Mouse (Mus musculus) adrenal gland, postnatal 14 days (tissue): ENCODE results near the gene Sufu. TPM values are rescaled to one million over a fixed set of nuclear protein-coding genes. Genes with fewer than 3 reads are reported as not detected.

Source experiments
- DNase-seq: peaks from one replicate; pipeline ENCODE4 v3.0.0; 2021; ENCODE audit warnings: mixed read lengths
- total RNA-seq: library from RNA; stranded (reverse); gene quantifications from 2 replicates; pipeline ENCODE4 v1.2.3, GENCODE M21; 2021

The Sufu gene
- total RNA-seq, 1 experiment from 2014 or later = 19.0 TPM

- DNase-seq = no peak
Observed at GRCm38 (mm10) chr19:46394712-46395108, 2.0 kb upstream of the Sufu start.

GRCm38 (mm10) chr19:46395109-46396009 lies 1.3 kb upstream of the Sufu start, which contains the start of gene Actr1a:
Gene Actr1a (minus strand): TSS chr19:46395748.
- DNase-seq = peak; percentile 98

- DNase-seq = no peak
Observed at GRCm38 (mm10) chr19:46396109-46396508, 587 bp upstream of the Sufu start.

- DNase-seq = no peak
Observed at GRCm38 (mm10) chr19:46397436-46398001, 823 bp downstream of the Sufu start.

GRCm38 (mm10) chr19:46398401-46398800 lies 1.7 kb downstream of the Sufu start:
- DNase-seq = no peak

- DNase-seq = no peak
Observed at GRCm38 (mm10) chr19:46399372-46399771, 2.7 kb downstream of the Sufu start.

- DNase-seq = no peak
Observed at GRCm38 (mm10) chr19:46399886-46400285, 3.2 kb downstream of the Sufu start.

GRCm38 (mm10) chr19:46400558-46400957 lies 3.9 kb downstream of the Sufu start:
- no peak for DNase-seq

GRCm38 (mm10) chr19:46404030-46404429 lies 7.3 kb downstream of the Sufu start:
- DNase-seq = no peak

- no peak for DNase-seq
Observed at GRCm38 (mm10) chr19:46406592-46407386, 10.1 kb downstream of the Sufu start.

GRCm38 (mm10) chr19:46409506-46409905 lies 12.8 kb downstream of the Sufu start:
- no peak for DNase-seq

GRCm38 (mm10) chr19:46412056-46412805 lies 15.5 kb downstream of the Sufu start:
- DNase-seq = no peak

GRCm38 (mm10) chr19:46413969-46414368 lies 17.3 kb downstream of the Sufu start:
- no peak for DNase-seq

GRCm38 (mm10) chr19:46414486-46414885 lies 17.8 kb downstream of the Sufu start:
- no peak for DNase-seq

GRCm38 (mm10) chr19:46416276-46416675 lies 19.6 kb downstream of the Sufu start:
- DNase-seq = no peak

- DNase-seq = no peak
Observed at GRCm38 (mm10) chr19:46418051-46418450, 21.4 kb downstream of the Sufu start.

GRCm38 (mm10) chr19:46420410-46420809 lies 23.7 kb downstream of the Sufu start:
- no peak for DNase-seq

- DNase-seq = no peak
Observed at GRCm38 (mm10) chr19:46422384-46423338, 26.0 kb downstream of the Sufu start.

- no peak for DNase-seq
Observed at GRCm38 (mm10) chr19:46425266-46425665, 28.6 kb downstream of the Sufu start.

GRCm38 (mm10) chr19:46426488-46426887 lies 29.8 kb downstream of the Sufu start:
- no peak for DNase-seq

GRCm38 (mm10) chr19:46429250-46429649 lies 32.6 kb downstream of the Sufu start:
- no peak for DNase-seq
